Mouse (Mus musculus) macrophage (primary cell): ENCODE results near the gene Akap3. TPM values are rescaled to one million over a fixed set of nuclear protein-coding genes. Genes with fewer than 3 reads are reported as not detected.

ENCODE experiments used
- H3K27ac ChIP-seq: fragments of 350-480 bp; formaldehyde crosslinking; 2 replicates; pipeline ENCODE4 v1.9.0; 2021
- H3K36me3 ChIP-seq: fragments of 350-480 bp; formaldehyde crosslinking; 2 replicates; pipeline ENCODE4 v1.9.0; 2021; ENCODE audit errors: inconsistent target
- H3K4me3 ChIP-seq: fragments of 350-480 bp; formaldehyde crosslinking; 2 replicates; pipeline ENCODE4 v1.9.0; 2021; ENCODE audit errors: inconsistent target
- H3K79me2 ChIP-seq: fragments of 350-480 bp; formaldehyde crosslinking; 2 replicates; pipeline ENCODE4 v1.9.0; 2021; ENCODE audit errors: inconsistent target
- WGBS: methylation state at CpG from one replicate; pipeline ENCODE4 v1.1.7; 2026; ENCODE audit warnings: inconsistent platforms; ENCODE audit not compliant: missing documents; 5-methylcytosine and 5-hydroxymethylcytosine counted together
- polyA plus RNA-seq: library from polyadenylated mRNA; stranded (reverse); fragments of 250-400 nt; gene quantifications from 3 replicates; pipeline ENCODE4 v1.2.4, GENCODE M21; 2018; ENCODE audit warnings: inconsistent platforms
- total RNA-seq, 78 experiments: library from RNA; depleted of rRNA; stranded (reverse); fragments of 250-400 nt; gene quantifications; 1 replicate in 9 of 78; 2 replicates in 24 of 78; 3 replicates in 43 of 78; 4 replicates in 2 of 78; pipeline ENCODE4 v1.2.4; 2018; ENCODE audit warnings: inconsistent platforms in 56 of 78

Akap3 gene
- total RNA-seq (2018; cell fraction: chromatin; rRNA removed): 1 to 10 TPM in 4 of 26 experiments, under 1 TPM in 17, not detected in 5; 0.31 to 1.7 (median 0.53) TPM
- under 1 TPM; 0.06 to 0.32 (median 0.21) TPM for total RNA-seq (2018; cell fraction: cytosol; rRNA removed)
- 1 to 10 TPM in 4 of 26 experiments, under 1 TPM in 20, not detected in 2; 0.25 to 1.4 (median 0.69) TPM for total RNA-seq (2018; cell fraction: nucleus; rRNA removed)
- polyA plus RNA-seq: 0.16 to 0.30 TPM (median 0.23 TPM) in 3 replicates

- H3K4me3 ChIP-seq: no peak within 1 kb of the TSS
- no peaks in the 10 kb centered on the region for H3K36me3 ChIP-seq
- H3K27ac ChIP-seq: no peak within 1 kb of the TSS
Observed at GRCm38 (mm10) chr6:126852881-126853280, at the start of gene Akap3. Akap3 (plus strand) TSS chr6:126853098.

DNA sequence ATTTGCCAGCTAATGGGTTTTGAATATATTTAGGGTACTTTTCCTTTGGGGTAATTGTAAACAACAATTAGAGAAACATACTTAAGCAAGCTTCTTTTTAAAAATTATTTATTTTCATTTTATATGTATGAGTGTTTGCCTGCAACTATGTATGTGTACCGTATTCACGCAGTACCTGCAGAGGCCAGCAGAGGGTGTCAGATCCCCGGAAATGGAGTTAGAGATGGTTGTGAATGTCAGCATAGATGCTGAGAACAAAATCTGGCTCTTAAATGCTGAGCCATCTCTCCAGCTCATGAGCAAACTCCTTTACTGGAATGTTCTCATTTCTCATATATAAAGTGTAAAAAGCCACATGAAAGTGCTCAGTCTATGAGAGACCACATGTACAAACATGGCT, 46.1 kb upstream of the Akap3 start:
- Histone ChIP-seq H3K27ac (no peak overlapping the region), H3K4me3 (no peak overlapping the region), H3K79me2 (no peaks in the 10 kb centered on the region), H3K36me3 (no peaks in the 10 kb centered on the region)
- 83% methylated on average over 3 of the region's 3 CpGs for WGBS

More at GRCm38 (mm10) chr6:126852881-126853280, at the start of gene Akap3:
- H3K79me2 ChIP-seq: peaks cover 10% of the 10 kb centered on the region

GRCm38 (mm10) chr6:126808134-126808533, 44.8 kb upstream of the Akap3 start:
- Histone ChIP-seq H3K4me3 (no peak overlapping the region), H3K27ac (no peak overlapping the region)
- 7% methylated on average over 4 of the region's 4 CpGs for WGBS

DNA sequence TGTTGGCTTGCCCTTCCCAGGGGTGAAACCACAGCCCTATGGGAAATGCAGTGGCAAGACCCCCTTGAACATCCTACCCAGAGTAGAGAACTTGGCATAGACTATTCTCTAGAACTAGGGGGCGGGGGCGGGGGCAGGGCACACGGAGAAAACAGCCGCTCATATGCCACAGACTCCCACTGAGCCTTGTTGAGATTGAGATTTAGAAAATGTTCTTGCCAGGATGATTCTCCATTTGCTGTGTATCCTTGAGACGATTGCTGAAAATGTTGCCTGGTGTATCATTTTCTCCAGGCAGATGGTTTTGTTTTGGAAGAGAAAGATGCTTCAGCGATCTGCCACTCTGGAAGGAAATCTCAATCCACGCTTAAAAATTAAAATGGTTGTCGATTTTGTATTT, 44.3 kb upstream of the Akap3 start:
- Histone ChIP-seq H3K36me3 (no peaks in the 10 kb centered on the region), H3K79me2 (no peaks in the 10 kb centered on the region), H3K4me3 (no peak overlapping the region), H3K27ac (no peak overlapping the region)
- WGBS: 84% methylated on average over 8 of the region's 8 CpGs

More at GRCm38 (mm10) chr6:126808134-126808533, 44.8 kb upstream of the Akap3 start:
- H3K79me2 ChIP-seq: no peaks in the 10 kb centered on the region
- no peaks in the 10 kb centered on the region for H3K36me3 ChIP-seq

- H3K79me2 ChIP-seq: no peaks in the 10 kb centered on the region
- WGBS: 7% methylated on average over 4 of the region's 4 CpGs
- no peak overlapping the region for H3K4me3 ChIP-seq
- H3K27ac ChIP-seq: no peak overlapping the region
- no peaks in the 10 kb centered on the region for H3K36me3 ChIP-seq
Observed at GRCm38 (mm10) chr6:126811481-126811880, 41.4 kb upstream of the Akap3 start.

DNA sequence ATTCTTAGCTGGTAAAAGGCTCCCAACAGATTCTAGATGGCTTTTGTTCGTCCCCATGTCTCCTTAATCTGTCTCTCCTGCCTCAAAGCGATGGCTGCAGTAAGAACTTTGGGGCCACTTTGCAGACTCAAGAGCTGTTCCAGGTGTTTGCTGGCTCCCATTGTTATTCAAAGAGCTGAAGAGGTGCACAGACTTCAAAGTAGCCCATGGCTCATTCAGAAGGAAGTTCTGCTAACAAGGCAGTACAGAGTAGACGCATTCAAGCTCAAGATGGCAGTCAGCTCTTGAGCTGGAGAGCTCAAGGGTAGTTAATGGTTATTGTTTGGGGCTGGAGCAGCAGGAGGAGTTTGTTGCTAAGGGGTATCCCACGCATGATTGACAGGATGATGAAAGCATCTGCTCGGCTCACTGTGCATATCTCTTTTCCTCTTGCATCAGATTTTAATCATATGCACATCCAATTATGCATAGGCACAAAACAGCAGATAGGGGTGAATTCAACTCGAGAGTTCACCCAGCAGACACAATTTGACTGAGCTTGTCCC, 37.6 kb upstream of the Akap3 start:
- H3K79me2 ChIP-seq: no peaks in the 10 kb centered on the region
- no peak overlapping the region for H3K4me3 ChIP-seq
- H3K36me3 ChIP-seq: no peaks in the 10 kb centered on the region; the same call in 1 of the 2 replicates
- WGBS: 80% methylated on average over 6 of the region's 6 CpGs
- H3K27ac ChIP-seq: no peak overlapping the region

- WGBS: 87% methylated on average over 8 of the region's 8 CpGs
- H3K27ac ChIP-seq: no peak overlapping the region
- no peaks in the 10 kb centered on the region for H3K79me2 ChIP-seq
- peaks cover under 1% of the 10 kb centered on the region; the same call in 1 of the 2 replicates for H3K36me3 ChIP-seq
- no peak overlapping the region for H3K4me3 ChIP-seq
Observed at GRCm38 (mm10) chr6:126816338-126816737, 36.6 kb upstream of the Akap3 start.

DNA sequence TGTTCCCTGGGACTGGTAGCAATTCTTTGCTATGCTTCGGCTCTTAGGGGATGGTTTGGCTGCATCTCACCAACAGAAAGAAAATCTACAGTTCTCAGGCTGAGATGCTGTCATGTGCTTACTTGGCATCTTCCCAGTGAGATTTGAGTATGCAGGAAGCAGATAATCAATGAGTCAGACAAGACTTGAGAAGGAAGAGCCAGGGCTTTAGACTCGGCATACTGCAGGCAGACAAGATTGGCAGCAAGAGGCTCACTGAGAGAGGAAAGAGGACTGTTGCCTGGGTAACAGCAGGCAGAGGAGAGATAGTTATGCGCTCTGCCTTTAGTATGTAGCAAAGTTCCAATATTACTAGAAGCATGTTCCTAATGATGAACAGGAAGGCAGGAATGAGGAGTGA, 29.8 kb upstream of the Akap3 start:
- peaks cover 66% of the 10 kb centered on the region for H3K36me3 ChIP-seq
- no peak overlapping the region for H3K27ac ChIP-seq
- 85% methylated on average over 3 of the region's 3 CpGs for WGBS
- no peaks in the 10 kb centered on the region for H3K79me2 ChIP-seq
- no peak overlapping the region for H3K4me3 ChIP-seq

DNA sequence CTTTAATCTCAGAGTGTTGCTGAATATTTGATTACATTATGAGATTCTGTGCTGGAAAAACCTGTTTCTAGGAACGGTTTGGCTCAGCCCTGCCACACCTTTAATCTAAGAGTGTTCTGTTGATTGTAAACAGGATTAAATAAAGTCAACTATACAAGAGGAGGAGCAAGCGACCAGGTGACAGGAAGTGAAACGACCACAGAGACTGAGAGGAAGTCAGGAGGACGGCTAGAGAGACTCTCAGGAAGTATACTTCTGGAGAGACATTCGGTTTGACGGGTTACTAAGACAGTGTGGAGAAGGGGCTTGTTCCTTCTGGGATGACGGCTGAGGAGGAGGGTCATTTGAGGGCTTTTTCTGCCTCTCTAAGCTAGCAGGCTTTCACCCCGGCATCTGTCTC, 16.3 kb upstream of the Akap3 start:
- H3K27ac ChIP-seq: no peak overlapping the region
- H3K79me2 ChIP-seq: no peaks in the 10 kb centered on the region
- H3K36me3 ChIP-seq: peaks cover 81% of the 10 kb centered on the region
- no peak overlapping the region for H3K4me3 ChIP-seq
- 58% methylated on average over 8 of the region's 8 CpGs for WGBS

DNA sequence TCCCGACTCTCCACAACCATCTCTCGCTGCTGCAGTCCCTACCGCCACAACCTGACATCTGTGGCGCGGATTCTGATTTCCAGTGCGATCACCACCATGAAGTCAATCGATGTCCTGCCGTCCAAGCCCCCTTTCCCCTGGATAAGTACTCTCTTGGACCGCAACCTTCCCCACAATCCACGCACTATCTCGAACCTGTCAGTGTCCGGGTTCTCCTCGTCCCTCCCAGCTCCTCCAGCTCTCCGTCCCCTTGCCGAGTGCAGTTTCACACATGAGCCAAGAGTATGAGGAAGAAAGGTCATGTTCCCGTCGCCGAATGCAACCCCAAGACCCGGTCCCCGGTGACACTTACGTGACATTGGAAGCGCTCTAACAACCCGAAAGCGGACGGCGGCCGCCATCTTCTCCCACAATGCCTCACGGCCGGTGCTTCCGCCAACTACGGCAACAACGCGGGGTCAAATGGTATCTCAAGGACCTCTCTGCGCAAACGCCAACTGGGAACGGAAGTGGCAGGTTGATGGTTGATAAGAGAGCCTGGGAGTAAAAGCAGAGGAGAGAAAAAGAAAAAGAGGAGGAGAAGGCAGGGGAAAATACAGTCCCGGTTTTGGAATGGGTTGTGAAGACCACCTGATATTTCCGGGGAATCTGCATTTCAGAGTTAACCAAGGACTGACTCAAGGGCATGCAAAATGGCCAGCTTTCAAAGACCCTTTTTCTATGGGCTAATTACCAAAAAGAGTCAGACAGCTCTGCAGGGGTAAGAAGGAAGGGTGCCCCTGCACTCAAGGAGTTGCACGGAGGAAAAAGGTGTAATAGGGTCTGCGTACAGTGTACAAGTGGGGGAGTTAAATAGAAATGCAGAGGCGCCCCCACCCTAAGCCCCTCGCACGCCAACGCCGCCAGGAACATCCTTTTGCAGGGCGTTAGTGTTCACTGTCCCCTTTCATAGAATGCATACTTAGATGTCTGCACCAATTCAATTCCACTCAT, 3.9 kb upstream of the Akap3 start, which contains the start of gene Ndufa9:
Gene Ndufa9 (minus strand): TSS at position 425 of the 993 bp plus-strand sequence.
- H3K79me2 ChIP-seq: peaks cover 41% of the 10 kb centered on the region
- 8% methylated on average over 46 of the region's 46 CpGs for WGBS
- peak within 1 kb of the TSS; percentile 99 for H3K4me3 ChIP-seq
- peaks cover 8% of the 10 kb centered on the region for H3K36me3 ChIP-seq
- H3K27ac ChIP-seq: peak within 1 kb of the TSS; percentile 61

DNA sequence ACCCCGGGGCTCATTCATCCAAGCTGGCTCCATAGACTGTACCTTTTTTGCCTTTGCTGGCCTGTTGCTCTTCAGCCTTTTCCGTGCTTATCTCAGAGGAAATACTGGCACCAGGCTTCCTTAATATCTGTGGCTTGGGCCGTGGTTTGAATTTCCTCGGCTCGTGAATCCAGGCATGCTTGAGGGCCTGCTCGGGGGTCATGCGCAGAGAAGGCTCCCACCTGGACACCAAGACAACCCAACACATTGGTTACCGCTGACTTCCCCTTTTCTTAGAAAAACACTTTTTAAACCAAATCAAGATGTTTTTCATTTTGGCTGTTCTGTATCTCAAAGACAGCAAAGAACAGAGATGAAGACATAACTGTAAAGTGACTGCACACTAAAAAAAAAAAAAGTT, 24.2 kb downstream of the Akap3 start:
- H3K79me2 ChIP-seq: no peaks in the 10 kb centered on the region
- H3K27ac ChIP-seq: no peak overlapping the region
- 3% methylated on average over 5 of the region's 8 CpGs for WGBS
- no peaks in the 10 kb centered on the region for H3K36me3 ChIP-seq
- no peak overlapping the region for H3K4me3 ChIP-seq

DNA sequence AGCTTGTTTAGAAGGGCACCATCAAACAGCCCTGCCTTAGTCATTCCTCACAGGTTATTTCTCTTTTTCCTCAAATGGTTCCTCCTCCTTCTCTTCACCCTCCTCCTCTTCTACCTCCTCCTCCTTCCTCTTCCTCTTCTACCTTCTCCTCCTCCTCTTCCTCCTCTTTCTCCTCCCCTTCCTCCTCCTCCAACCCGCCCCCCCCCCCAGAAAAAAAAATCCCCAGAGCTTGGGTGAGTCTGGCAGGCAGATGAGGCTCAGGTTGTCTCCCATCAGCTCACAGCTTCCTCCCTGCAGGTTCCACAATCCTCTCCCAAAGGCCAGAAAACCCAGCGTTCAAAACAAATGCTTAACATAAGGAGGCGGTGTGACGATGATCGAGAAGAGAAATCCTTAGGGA, 54.5 kb downstream of the Akap3 start:
- WGBS: 93% methylated on average over 4 of the region's 5 CpGs
- H3K27ac ChIP-seq: no peak overlapping the region
- no peaks in the 10 kb centered on the region for H3K36me3 ChIP-seq
- H3K4me3 ChIP-seq: no peak overlapping the region
- H3K79me2 ChIP-seq: no peaks in the 10 kb centered on the region

DNA sequence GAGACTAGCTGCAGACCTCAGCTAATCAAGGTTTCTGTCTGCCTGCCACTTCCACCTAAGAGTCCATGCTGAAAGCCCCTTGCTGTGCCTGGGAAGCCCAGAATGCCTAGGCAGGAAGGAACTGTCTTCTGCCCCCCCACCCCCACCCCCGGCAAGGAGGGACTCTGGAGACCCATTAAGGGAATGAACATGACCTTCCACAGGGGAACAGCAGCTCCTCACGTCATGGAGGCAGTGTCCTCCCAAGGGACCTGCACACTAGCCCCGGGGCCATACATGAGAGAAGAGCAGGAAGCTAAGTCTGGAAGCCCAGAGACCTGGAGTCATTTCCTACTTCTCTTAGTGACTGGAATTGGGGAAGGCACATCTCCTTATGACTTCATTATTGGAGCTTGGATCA, 55.0 kb downstream of the Akap3 start:
- H3K27ac ChIP-seq: no peak overlapping the region
- H3K4me3 ChIP-seq: no peak overlapping the region
- no peaks in the 10 kb centered on the region for H3K79me2 ChIP-seq
- H3K36me3 ChIP-seq: no peaks in the 10 kb centered on the region
- WGBS: 57% methylated on average over 3 of the region's 3 CpGs

DNA sequence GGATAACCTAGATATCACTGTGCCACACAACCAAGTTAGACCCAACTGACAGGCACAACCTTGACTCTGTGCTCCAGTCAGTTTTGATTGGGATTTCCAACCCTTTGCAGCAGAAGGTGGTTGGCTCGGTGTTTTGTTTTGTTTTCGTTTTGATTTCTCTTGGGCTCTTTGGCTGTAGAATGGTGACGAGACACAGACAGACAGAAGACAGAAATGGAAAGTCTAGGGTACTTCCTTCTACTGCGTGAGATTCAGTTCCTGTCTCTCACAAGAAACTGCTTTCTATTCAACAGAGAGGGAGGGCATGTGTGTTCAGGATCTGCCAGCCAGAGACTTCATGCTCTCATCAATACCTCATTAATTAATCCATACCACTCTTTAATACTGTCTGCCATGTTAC, 57.8 kb downstream of the Akap3 start:
- no peaks in the 10 kb centered on the region for H3K79me2 ChIP-seq
- WGBS: 33% methylated on average over 4 of the region's 4 CpGs
- H3K27ac ChIP-seq: no peak overlapping the region
- no peak overlapping the region for H3K4me3 ChIP-seq
- H3K36me3 ChIP-seq: no peaks in the 10 kb centered on the region

- Histone ChIP-seq H3K4me3 (no peak overlapping the region), H3K27ac (no peak overlapping the region), H3K36me3 (no peaks in the 10 kb centered on the region), H3K79me2 (no peaks in the 10 kb centered on the region)
- 84% methylated on average over 5 of the region's 5 CpGs for WGBS
Observed at GRCm38 (mm10) chr6:126914928-126915327, 62.0 kb downstream of the Akap3 start.
